Mouse (Mus musculus) hindbrain, embryonic 16.5 days (tissue): Measurements from ENCODE around the gene Lilr4b. TPM values are rescaled to one million over a fixed set of nuclear protein-coding genes. Genes with fewer than 3 reads are reported as not detected.

ENCODE experiments used
- polyA plus RNA-seq: library from polyadenylated mRNA; unstranded; fragments of >200 nt; fragmentation: Nextera tagmentation; extraction: Ambion mirVana; gene quantifications from 2 replicates; pipeline ENCODE4 v1.2.1, GENCODE M21; 2015

Gene Lilr4b
- polyA plus RNA-seq, 1 experiment from 2014 or later, result 0.09 TPM

Other genes with a start within 250 kb of the Lilr4b start
- not detected in 2 replicates for gene Gm49339, start within 50 bp of the Lilr4b start, polyA plus RNA-seq
- 0.88 and 1.00 TPM in 2 replicates for gene Lilrb4a, start 10.3 kb downstream of the Lilr4b start, polyA plus RNA-seq
- gene Fam162b, start 109.9 kb downstream of the Lilr4b start, polyA plus RNA-seq, result 2.2 and 2.8 TPM in 2 replicates
- not detected in 2 replicates for gene Gprc6a, start 150.8 kb downstream of the Lilr4b start, polyA plus RNA-seq
- not detected in 2 replicates for gene Rfx6, start 197.1 kb downstream of the Lilr4b start, polyA plus RNA-seq